Mouse (Mus musculus) urinary bladder, postnatal 4 days (tissue): Measurements from ENCODE around the gene Pigb.
A peak's percentile ranks its signal among the peaks of the same experiment; 100 is the strongest.

ENCODE experiments used
- DNase-seq, 2 experiments: peaks; one replicate each; pipeline ENCODE4 v3.0.0; 2021 to 2022; ENCODE audit warnings: low spot score in 2 of 2

Gene Pigb

GRCm38 (mm10) chr9:73045711-73046110 lies 5.5 kb upstream of the Pigb start:
- DNase-seq: no peak

GRCm38 (mm10) chr9:73045204-73045603 lies 5.0 kb upstream of the Pigb start:
- no peak for DNase-seq

DNA sequence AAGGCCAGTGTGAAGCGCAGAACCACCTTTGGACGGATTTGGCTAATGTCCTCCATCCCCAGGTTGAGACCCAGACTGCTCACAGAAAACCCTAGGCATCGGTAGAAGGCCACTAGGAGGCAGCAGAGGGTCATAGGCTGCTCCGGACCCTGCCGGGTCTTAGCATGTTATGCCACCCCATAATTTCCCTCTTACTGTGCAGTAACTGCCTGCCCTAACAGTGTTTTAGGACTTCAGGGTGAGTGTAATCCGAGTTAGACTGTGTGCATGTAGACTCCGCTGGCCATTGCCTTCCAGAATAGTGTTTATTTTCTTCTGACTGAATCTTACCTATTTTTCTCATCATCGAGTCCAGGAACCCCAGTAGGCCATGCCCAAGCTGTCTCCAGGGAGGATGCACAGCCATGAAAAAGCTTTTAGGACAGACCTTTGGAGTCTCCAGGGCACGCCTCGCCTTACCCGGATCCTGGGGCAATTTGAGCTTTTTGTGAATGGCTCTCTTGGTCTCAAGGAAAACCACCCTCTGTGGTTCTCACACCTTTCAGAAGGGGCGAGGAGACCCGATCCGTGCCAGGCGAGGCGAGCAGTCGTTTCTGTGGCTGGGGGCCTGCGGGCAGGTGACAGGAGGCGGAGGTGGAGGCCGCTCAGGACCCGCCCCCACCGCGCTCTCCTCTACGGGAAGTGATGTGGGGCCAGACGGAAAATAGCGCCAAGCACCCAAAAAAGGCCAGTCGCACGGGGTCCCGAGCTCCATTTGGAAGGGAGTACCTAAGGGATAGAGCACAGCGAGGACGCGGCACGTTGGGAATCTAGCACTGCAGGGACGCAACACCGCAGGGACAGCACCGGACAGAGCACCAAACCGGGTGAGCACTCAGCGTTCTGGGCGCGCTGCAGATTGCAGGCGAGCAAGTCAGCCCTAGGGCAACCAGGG lies 4.2 kb upstream of the Pigb start, which contains the start of gene Rab27a:
Rab27a (plus strand) TSS at position 709 of the 934 bp plus-strand sequence.
- peak; percentile 70 to 85 for DNase-seq

GRCm38 (mm10) chr9:73039222-73039945 lies 794 bp downstream of the Pigb start:
- DNase-seq: peak; percentile 86 to 90

GRCm38 (mm10) chr9:73033406-73033805 lies 6.8 kb downstream of the Pigb start:
- DNase-seq: no peak

DNA sequence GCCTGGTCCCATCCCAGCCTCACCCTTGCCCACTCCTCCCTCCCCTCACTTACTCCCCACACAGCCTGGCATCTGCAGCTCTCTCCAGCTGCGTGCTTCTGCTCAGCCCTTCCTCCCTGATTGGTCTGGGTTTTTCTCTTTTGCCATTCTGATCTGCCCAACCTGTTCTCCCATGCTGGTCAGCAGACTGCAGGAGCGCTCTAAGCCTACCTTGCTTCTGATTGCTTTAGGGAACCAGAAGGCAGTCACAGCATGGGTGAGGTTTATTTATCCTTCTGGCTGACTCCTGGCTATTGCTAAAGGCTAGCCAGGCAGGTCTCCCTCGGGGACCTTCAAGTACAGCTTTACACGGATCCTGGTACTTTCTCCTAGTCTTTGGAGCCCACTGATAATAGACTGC lies 8.8 kb downstream of the Pigb start:
- DNase-seq: no peak

- DNase-seq: no peak
Observed at GRCm38 (mm10) chr9:73030443-73030842, 9.7 kb downstream of the Pigb start.

DNA sequence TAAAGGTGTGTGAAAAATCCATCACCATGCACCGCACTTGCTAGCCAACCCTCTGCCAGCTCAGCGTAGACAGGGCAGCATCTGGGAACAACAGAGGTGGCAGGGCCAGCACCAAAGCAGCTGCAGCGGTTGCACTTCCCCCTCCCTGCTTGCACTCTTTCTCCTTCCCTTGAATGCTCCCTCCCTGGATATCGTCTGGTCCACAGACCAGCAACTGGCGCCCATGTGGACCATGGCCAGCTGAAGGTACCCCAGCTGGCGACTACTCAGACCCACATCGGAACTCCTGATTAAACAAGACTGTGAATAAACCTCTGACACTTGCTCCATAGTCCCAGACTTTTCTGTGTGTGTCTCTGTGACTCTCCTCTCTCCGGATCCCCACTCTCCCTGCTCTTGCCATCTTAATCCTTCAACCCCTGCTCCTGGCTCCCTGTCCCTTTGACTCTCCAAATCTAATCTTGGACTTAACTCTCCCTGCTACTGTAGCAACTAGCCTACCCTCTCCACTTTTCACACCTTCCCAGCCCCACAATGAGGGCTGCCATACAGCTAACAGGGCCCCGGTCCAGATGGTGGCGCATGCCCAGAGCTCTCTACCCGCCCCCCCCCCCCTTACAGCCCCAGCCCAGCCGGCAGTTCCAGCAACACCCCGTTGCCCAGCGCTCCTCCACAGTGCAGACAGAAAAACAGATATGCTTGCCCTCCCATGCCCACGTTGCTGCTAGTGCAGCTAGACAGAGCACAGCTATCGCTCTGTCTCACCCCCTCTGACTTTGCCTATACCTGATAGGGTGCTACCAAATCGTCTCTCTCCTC lies 14.2 kb downstream of the Pigb start:
- no peak for DNase-seq

GRCm38 (mm10) chr9:73020566-73021097 lies 19.5 kb downstream of the Pigb start:
- no peak for DNase-seq

- DNase-seq: no peak
Observed at GRCm38 (mm10) chr9:73019841-73020240, 20.3 kb downstream of the Pigb start.

DNA sequence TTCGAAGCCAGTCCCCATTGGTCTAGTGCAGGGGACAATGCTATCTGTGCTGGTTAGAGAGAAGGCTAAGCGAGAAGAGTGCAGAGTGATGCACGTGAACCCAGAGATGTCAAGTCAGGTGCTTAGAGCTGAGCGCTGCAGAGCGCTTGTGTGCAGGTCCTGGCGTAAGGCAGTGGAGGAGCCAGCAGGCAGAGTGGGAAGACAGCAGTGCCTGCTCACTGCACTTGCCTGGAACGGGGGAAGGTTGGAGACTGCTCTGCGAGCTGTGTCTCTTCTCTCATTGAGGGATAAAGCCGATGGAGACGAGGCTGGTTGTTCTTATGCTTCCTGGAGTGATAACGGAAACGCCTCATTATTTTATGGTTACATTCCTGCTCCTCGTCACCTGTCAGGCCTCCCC lies 25.5 kb downstream of the Pigb start:
- DNase-seq: no peak

DNA sequence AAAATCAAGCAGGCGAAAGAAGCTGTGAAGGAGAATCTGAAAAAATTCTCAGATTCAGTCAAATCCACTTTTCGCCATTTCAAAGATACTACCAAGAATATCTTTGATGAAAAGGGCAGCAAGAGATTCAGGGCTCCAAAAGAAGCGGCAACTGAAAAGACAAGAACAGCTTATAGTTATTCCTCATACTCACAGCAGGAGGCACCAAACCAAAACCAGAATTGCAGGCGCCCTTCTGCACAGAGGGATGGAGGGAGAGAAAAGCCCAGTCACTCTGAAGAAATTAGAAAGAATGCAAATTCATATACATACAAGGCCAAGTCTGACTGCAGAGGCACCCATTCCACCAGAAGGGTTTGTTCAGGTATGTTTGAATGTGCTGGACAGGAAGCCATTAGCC lies 27.5 kb downstream of the Pigb start:
- DNase-seq: no peak

DNA sequence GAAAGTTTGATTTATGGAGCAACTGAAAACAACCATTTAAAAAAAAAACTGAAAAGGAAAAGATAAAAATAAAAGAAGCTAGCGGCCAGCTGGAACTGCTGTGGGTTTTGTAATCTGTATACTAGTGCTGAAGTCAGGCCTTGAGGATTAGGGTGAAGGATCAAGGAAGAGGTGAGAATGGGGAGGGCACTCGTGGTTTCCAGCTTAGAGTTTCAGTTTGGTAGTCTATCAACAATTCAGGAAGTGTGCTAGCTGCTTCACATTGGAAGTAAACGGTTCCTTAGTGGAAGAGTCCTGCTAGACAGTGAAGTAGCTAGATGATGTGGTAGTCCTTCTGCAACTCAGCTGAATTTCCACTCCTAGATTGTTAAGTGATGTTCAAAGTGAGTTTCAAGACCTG lies 31.8 kb downstream of the Pigb start:
- DNase-seq: no peak

DNA sequence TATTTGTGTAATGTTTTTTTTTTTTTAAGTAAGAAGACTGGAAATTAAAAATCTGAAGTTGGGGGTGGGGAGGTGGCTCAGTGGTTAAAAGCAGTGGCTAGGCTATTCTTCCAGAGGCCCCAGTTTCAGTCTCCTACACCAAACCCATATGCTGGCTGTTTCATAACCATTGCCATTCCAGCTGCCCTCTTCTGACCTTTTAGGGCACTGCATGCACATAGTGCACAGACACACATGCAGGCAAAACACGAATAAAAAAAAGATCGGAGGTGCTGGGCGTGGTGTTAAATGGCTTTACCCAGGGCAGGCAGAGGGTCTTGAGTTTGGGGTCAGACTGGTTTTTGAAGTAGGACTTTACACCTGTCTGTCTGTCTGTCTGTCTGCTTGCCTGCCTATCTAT lies 34.0 kb downstream of the Pigb start:
- DNase-seq: no peak

- no peak for DNase-seq
Observed at GRCm38 (mm10) chr9:73005106-73005505, 35.1 kb downstream of the Pigb start.

DNA sequence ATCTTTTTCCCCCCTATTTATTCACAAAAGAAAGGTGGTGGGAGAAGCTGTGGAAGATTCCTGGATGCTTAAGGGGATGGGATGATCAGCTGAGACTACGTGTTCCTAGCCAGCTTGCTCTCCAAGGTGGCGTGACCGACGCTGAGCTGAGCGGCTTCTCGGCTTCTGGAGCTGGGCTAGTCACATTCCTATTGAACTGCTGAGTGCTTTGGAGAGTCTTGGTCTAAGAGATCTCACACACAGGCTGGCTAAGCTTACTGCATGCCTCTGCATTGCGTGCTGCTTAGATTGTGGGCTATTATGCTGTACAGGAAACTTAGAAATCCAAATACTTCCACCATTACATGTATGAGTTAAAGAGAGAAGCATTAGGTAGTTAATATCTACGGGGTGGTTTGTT lies 36.1 kb downstream of the Pigb start:
- no peak for DNase-seq

GRCm38 (mm10) chr9:73002177-73002576 lies 38.0 kb downstream of the Pigb start:
- DNase-seq: no peak

GRCm38 (mm10) chr9:73001314-73002011 lies 38.7 kb downstream of the Pigb start:
- DNase-seq: no peak

DNA sequence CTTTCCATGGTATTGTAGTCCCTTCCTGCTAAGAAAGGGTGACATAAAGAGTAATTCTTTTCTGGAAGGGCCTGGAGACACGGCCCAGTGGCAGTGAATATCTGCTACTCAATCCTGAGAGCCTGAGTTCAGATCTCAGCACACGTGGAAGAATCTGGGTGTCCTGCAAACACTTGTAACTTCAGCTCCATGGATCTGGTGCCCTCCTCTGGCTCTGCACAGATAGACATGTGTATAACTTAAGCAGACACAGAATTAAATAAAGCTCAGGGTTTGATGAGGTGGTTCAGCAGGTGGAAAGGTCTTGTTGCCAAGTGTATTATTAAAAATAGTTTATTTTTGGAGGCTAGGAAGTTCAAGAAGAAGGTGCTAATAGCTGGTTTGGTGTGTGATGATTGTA lies 39.7 kb downstream of the Pigb start:
- DNase-seq: no peak

DNA sequence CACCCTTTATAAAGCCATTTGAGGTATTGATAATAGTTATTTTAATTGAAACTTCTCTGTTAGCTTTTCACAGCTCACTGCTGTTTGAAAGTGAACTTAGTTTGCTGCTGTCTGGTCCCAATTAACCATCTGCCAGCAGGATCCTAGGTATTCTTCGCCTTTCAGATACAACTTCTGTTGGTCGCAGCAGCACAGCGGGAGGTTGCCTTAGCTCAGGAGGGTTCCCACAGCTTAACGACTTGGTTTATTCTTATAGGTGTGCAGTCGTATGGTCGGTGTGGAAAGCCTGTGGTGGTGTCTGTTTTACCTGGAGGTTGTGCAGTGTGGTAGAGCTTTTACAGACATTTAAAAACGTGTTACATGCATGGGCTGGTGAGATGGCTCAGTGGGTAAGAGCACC lies 43.4 kb downstream of the Pigb start:
- DNase-seq: no peak

DNA sequence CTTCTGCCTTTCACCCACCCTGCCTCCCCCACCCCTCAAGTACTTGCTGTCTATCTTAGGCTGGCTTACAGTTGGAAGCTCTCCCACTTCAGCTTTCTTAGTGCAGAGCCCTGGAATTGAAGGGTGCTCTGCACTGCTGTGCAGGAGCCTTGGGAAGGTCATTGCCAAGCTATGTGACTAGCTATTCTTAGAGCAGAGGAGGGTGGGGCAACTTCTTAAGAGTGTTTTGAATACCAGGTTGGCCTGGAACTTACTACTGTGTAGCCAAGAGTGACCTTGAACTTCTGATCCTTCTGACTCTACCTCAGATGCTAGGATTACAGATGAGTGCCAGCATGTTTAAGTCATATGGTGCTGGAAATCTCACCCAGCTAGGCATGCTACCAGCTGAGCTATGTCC lies 44.0 kb downstream of the Pigb start:
- DNase-seq: no peak
